Mouse (Mus musculus) hindlimb bud, embryonic 11.5 days (tissue): ENCODE results near the gene Chic2.

Experiments
- DNase-seq: peaks from one replicate; pipeline ENCODE4 v3.0.0-alpha.2; 2012; ENCODE audit warnings: low read depth, low spot score; ENCODE audit errors: extremely low spot score

The Chic2 gene

GRCm38 (mm10) chr5:74975507-74975906, 69.1 kb downstream of the Chic2 start:
- no peak for DNase-seq

- no peak for DNase-seq
Measured at GRCm38 (mm10) chr5:74974726-74975411, 69.7 kb downstream of the Chic2 start.

- no peak for DNase-seq
Measured at GRCm38 (mm10) chr5:74974061-74974581, 70.5 kb downstream of the Chic2 start.

DNA sequence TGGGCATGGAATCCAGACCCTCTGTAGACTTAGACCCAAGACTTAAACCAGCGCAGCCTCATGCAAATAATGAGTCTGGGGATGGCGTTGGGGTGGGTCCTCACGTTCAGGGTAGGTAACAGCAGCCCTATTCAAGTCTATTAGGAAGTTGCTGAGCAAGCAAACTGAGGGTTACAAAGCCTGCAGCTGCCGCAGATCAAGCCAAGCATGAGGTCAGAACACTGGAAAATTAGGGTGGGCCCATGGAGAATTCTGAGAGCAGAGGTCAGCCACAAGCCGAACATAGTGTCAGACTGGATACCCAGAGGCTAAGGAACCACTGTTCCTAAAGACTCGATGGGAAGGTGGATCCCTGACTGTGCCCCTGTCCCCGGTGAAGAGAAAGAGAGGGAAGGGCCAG, 73.2 kb downstream of the Chic2 start:
- DNase-seq, result no peak

DNA sequence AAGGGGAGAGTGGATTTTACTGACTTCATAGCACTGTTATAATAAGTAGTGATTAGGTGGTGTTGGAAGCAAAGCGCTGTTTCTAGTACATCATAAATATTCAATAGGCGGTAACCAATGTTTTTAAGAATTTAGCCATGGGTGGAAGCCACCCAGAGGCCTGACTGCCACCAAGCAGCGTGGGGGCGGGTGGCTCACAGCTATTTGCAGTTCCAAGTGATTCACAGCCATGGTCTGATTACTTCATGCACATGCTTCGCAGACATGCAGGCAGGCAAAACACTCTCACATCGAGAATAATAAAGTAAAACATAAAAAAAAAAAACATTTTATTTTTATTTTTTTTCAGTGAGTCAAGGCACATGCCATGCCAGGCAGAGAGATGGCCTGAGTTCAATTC, 75.2 kb downstream of the Chic2 start:
- DNase-seq, result no peak

- no peak for DNase-seq
Measured at GRCm38 (mm10) chr5:74967882-74968281, 76.7 kb downstream of the Chic2 start.

GRCm38 (mm10) chr5:74966891-74967290, 77.7 kb downstream of the Chic2 start:
- no peak for DNase-seq

- DNase-seq, result no peak
Measured at GRCm38 (mm10) chr5:74962771-74963170, 81.8 kb downstream of the Chic2 start.

DNA sequence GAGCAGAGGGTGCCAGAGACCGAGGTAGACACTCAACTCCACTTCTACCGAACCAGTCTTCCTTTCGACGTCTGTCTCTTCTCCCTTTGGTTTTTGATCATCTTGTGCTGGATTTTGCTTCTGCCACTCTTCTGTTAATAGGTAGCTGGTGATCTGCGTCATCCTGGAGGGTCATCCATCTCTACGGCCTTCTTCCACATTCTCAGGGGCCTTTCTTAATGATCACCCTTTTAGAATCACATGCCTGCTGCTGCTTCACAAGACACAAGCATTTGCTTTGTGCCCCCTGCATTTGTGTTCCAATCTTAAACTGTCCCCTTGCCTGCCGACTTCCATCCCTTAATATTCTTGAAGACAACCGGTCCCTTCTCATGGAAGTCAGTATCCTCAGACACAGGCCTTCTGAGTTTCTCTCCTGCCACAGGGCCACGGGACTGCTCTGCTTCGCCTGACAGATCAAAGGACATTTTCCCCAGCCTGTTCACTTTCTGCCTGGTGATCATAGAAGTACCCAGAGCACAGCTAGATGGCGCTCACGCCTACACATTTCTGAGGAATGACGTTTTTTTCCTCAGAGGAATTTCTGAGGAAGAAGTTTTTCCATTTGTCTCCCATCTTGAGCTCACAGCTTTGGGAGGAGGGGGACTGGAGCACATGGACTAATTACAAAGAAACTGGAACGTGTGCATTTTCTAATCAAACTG, 83.6 kb downstream of the Chic2 start:
- peak; percentile 86 for DNase-seq

DNA sequence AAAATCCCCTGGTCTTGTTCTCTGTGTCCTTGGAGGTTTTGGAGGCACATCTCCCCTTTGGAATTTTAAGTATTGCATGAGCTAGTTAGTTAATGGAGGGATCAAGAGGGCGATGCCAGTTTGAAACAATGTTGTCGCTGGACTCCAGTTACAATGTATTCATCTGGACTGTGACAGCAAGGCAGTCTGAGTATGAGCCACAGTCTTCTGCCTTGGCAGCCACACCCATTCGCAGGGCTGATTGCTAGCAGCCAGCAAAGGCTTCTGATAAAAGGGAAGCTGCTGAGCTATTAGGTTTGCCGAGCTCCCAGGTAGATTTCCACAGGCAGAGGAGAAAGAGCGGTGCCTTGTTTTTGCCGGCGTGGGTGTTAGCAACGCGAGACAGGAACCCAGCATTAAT, 84.3 kb downstream of the Chic2 start:
- no peak for DNase-seq

GRCm38 (mm10) chr5:74957293-74958076, 87.1 kb downstream of the Chic2 start:
- DNase-seq, result no peak

GRCm38 (mm10) chr5:74956335-74956734, 88.2 kb downstream of the Chic2 start:
- no peak for DNase-seq

DNA sequence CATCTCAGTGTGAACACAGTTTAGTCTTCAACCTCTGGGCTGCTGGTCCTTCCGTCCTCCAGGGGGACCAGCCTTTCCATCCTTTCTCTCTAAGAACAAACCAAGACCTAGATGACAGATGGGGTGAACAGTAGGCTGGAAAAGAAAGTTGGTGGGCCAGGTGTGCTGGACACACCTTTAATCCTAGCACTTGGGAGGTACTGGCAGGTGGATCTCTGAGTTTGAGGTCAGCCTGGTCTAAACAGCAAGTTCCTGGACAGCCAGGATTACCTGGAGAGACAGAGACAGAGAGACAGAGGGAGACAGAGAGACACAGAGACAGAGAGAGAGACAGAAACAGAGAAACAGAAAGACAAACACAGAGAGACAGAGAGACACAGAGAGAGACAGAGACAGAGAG, 89.0 kb downstream of the Chic2 start:
- DNase-seq, result no peak

GRCm38 (mm10) chr5:74952938-74953337, 91.6 kb downstream of the Chic2 start:
- DNase-seq, result no peak

GRCm38 (mm10) chr5:74951375-74951774, 93.2 kb downstream of the Chic2 start:
- no peak for DNase-seq

- no peak for DNase-seq
Measured at GRCm38 (mm10) chr5:74949298-74949697, 95.3 kb downstream of the Chic2 start.

DNA sequence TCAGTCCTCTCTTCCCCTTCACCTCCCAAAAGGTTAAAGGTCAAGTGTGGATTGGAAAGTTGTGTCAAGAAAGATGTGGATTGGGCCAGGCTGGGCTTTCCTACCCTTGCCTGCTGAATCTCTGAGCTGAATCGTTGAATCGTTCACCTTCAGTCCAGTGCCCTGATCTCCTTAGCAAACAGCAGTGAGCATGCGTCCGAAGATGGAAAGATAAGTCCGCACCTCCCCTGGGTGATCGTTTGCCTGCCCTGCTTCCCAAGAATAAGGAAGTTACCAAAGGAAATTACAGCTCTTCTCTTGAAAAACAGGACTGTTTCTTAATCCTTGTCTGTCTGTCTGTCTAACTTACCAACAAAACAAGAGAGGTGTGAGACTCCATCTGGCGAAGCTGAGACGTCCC, 96.1 kb downstream of the Chic2 start:
- DNase-seq, result no peak
